Mouse (Mus musculus): Measurements from ENCODE around the gene Dpf1.
A peak's percentile ranks its signal among the peaks of the same experiment; 100 is the strongest.

The Dpf1 gene

GRCm38 (mm10) chr7:29340838-29341237 lies 37.1 kb downstream of the Dpf1 start:
- no peak for DNase-seq (ENCODE audit: low read depth, low spot score)

GRCm38 (mm10) chr7:29341722-29342121 lies 38.0 kb downstream of the Dpf1 start:
- no peak for DNase-seq (ENCODE audit: low read depth, low spot score)

GRCm38 (mm10) chr7:29342489-29343092 lies 38.8 kb downstream of the Dpf1 start:
- no peak for DNase-seq (ENCODE audit: low read depth, low spot score)

- DNase-seq (ENCODE audit: low read depth, low spot score), result no peak
Observed at GRCm38 (mm10) chr7:29343746-29344145, 40.0 kb downstream of the Dpf1 start.

- DNase-seq (ENCODE audit: low read depth, low spot score), result no peak
Observed at GRCm38 (mm10) chr7:29345534-29345933, 41.8 kb downstream of the Dpf1 start.

- DNase-seq (ENCODE audit: low read depth, low spot score), result no peak
Observed at GRCm38 (mm10) chr7:29346212-29346611, 42.5 kb downstream of the Dpf1 start.

GRCm38 (mm10) chr7:29350489-29350888 lies 46.7 kb downstream of the Dpf1 start:
- DNase-seq (ENCODE audit: low read depth, low spot score), result no peak

- no peak for DNase-seq (ENCODE audit: low read depth, low spot score)
Observed at GRCm38 (mm10) chr7:29352246-29352645, 48.5 kb downstream of the Dpf1 start.

- peak; percentile 23 for DNase-seq (ENCODE audit: low read depth, low spot score)
Observed at GRCm38 (mm10) chr7:29354161-29354560, 50.4 kb downstream of the Dpf1 start.

- no peak for DNase-seq (ENCODE audit: low read depth, low spot score)
Observed at GRCm38 (mm10) chr7:29355406-29355805, 51.7 kb downstream of the Dpf1 start.

- DNase-seq (ENCODE audit: low read depth, low spot score), result no peak
Observed at GRCm38 (mm10) chr7:29361497-29361896, 57.7 kb downstream of the Dpf1 start.

GRCm38 (mm10) chr7:29364052-29364451 lies 60.3 kb downstream of the Dpf1 start:
- DNase-seq (ENCODE audit: low read depth, low spot score), result peak; percentile 13

GRCm38 (mm10) chr7:29367166-29368003 lies 63.6 kb downstream of the Dpf1 start:
- no peak for DNase-seq (ENCODE audit: low read depth, low spot score)

All from skeletal muscle tissue, adult 2 months (tissue).